Mouse (Mus musculus) kidney, adult 9 months (tissue): ENCODE measurements at regions not wholly inside any gene's neighbourhood (a gene's known extent, or its start where the extent isn't known, plus 50 kb on each side); places are given as distances from the start of the nearest gene placed in this dataset.
A peak's percentile ranks its signal among the peaks of the same experiment; 100 is the strongest.

ENCODE experiments used
- DNase-seq: peaks from one replicate; pipeline ENCODE4 v3.0.0; 2022

GRCm38 (mm10) chr7:69770980-69771348, 595.6 kb downstream of the Nr2f2 start:
- DNase-seq, result no peak

GRCm38 (mm10) chr7:69770313-69770979, 596.1 kb downstream of the Nr2f2 start:
- no peak for DNase-seq

GRCm38 (mm10) chr7:69766451-69766850, 600.1 kb downstream of the Nr2f2 start:
- DNase-seq, result no peak

GRCm38 (mm10) chr7:69740495-69740894, 626.0 kb downstream of the Nr2f2 start:
- peak; percentile 78 for DNase-seq

GRCm38 (mm10) chr7:69738998-69739397, 627.5 kb downstream of the Nr2f2 start:
- DNase-seq, result no peak

GRCm38 (mm10) chr7:69715081-69715480, 651.5 kb downstream of the Nr2f2 start:
- DNase-seq, result no peak

GRCm38 (mm10) chr7:69670211-69670610, 696.3 kb downstream of the Nr2f2 start:
- DNase-seq, result no peak

- no peak for DNase-seq
Measured at GRCm38 (mm10) chr7:69655583-69655982, 711.0 kb downstream of the Nr2f2 start.

GRCm38 (mm10) chr7:69645449-69645848, 721.1 kb downstream of the Nr2f2 start:
- no peak for DNase-seq

GRCm38 (mm10) chr7:69641652-69642051, 724.9 kb downstream of the Nr2f2 start:
- no peak for DNase-seq

GRCm38 (mm10) chr7:69599866-69600265, 766.7 kb downstream of the Nr2f2 start:
- peak; percentile 61 for DNase-seq

GRCm38 (mm10) chr7:69585716-69586115, 780.8 kb downstream of the Nr2f2 start:
- DNase-seq, result peak; percentile 17

GRCm38 (mm10) chr7:69585131-69585530, 781.4 kb downstream of the Nr2f2 start:
- peak; percentile 10 for DNase-seq

- peak; percentile 77 for DNase-seq
Measured at GRCm38 (mm10) chr7:69584516-69584915, 782.0 kb downstream of the Nr2f2 start.

- DNase-seq, result no peak
Measured at GRCm38 (mm10) chr7:69583901-69584300, 782.6 kb downstream of the Nr2f2 start.

GRCm38 (mm10) chr7:69581668-69582067, 784.9 kb downstream of the Nr2f2 start:
- no peak for DNase-seq

- DNase-seq, result no peak
Measured at GRCm38 (mm10) chr7:69578958-69579810, 787.4 kb downstream of the Nr2f2 start.

GRCm38 (mm10) chr7:69577754-69578153, 788.8 kb downstream of the Nr2f2 start:
- no peak for DNase-seq

- no peak for DNase-seq
Measured at GRCm38 (mm10) chr7:69576596-69576995, 789.9 kb downstream of the Nr2f2 start.

GRCm38 (mm10) chr7:69573730-69574129, 792.8 kb downstream of the Nr2f2 start:
- peak; percentile 8 for DNase-seq

- DNase-seq, result no peak
Measured at GRCm38 (mm10) chr7:69572626-69573394, 793.7 kb downstream of the Nr2f2 start.

- no peak for DNase-seq
Measured at GRCm38 (mm10) chr7:69566949-69567348, 799.6 kb downstream of the Nr2f2 start.

- no peak for DNase-seq
Measured at GRCm38 (mm10) chr7:69564432-69564831, 802.1 kb downstream of the Nr2f2 start.
